Mouse (Mus musculus) 3134 (cell line): ENCODE measurements around the gene Cmss1.

Experiments used
- DNase-seq: peaks from one replicate; pipeline ENCODE4 v3.0.0-alpha.2; 2011; ENCODE audit warnings: low spot score; ENCODE audit not compliant: insufficient read length; ENCODE audit errors: extremely low read depth

Gene Cmss1

DNA sequence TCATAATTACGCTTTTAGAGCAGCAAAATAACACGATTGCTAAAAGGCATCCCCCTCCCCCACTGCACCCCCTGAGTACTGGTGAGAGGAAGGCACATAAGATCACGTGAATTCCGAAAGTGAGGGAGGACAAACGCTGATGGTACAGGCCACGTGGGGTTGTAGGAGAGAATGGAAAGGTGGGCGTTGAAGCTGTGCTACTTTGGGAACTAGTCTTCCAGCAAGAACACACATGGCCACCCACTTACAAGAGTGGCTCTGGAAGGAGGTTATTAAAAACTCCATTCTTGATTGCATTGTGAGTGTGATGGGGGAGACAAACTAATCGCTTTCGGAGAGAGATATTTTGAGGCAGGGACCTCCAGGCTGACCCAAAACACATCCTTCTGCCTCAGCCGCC lies 247.4 kb downstream of the Cmss1 start:
- DNase-seq = no peak

DNA sequence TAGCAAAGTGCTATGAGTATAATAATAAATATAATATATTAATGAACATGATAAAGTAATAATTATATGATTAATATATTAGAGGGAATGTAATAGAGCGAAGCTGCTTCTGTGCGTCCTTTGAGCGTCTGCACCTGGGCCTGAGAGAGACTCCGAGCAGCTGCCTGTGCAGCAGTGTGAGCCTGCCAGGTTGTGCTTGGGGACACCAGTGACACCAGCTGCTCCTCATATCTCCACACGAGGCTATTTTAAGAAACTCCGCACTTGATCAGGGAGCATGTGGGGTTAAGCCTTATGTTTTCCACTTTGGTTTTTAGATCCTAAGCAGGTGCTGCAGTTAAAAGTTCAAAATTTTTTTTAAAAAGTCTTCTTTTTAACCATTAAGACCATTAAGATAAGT lies 249.7 kb downstream of the Cmss1 start:
- DNase-seq = no peak

DNA sequence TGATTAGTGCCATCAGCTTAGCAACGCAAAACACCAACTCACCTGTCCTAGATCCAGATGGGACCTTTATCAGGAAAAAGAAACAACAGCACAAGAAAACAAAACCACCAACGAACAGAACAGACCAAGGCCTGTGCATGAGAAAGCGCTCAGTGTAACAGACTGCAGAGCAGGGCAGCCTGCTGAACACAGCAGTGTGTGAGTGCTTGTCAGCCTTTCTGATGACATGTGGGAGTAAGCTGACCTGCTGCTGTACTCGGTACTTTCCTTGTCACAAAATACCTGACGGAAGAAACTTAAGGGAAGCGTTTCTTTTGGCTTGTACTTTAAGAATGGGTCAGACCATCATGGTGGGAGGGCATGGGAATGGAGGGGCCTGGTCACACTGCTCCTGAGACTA lies 250.2 kb downstream of the Cmss1 start:
- DNase-seq = no peak

DNA sequence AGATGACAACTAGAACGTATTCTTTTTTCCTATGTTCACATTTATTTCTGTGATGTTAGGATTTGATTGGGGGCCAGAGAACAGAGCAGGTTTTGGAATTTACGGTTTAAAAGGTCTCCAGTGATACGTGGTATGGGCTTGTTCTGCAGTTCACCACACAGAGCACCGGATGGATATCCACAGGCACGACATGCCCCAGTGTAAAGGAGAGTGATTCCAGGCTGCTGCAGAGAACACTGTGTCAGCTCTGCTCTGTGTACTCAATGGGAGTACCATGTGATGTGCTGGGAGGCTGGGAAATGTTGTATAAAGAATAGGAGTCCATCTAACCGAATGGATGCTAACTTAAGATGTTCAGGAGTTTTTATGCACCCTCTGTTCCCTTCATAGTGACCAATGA lies 252.7 kb downstream of the Cmss1 start:
- no peak for DNase-seq

DNA sequence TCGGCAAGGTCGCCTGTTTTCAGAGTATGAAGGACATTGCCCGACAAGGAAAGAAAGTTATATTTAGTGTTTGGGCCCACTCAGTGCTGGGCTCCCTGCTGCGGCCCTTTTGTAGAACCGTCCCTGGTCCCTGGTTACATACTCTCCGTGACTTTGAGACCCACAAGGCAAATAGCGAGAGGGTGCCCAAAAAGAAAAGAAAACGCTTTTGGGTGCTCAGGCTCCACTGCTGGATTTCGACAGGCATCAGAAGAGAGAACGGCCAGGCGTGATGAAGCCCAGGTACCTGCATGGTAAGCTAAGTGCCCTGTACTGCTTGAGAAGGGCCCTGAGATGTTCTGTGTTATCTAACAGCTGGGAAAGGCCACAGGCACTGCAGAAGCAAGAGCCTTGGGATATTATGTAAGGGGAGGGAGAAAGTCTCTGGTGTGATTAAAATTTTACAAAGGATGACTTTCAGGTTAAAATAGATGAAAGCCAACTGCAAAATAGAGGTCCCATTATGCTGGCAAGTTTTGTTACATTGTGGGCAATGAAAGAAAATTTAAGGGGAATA lies 253.4 kb downstream of the Cmss1 start:
- no peak for DNase-seq

DNA sequence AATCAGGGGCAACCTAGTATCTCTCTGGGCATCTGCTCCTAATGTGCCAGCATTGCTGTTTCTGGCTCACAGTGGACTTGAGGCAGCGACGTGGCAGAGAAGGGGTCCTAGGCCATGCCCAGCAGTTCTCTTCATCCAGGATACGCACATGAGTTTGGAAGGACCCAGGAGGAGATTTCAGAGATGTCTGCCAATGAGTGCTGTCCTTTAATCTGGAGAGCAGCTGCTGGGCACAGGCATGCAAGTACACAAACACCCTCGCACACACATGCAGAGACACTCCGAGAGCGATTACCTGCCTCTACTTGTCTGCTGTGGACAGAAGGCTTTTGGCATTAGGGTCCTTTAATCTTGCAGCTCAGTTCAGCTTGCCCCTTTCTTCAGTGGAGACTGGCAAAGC lies 253.9 kb downstream of the Cmss1 start, which contains the start of gene Filip1l:
Gene Filip1l, plus strand, starts transcription at position 343 of the 400 bp plus-strand sequence.
- no peak for DNase-seq

DNA sequence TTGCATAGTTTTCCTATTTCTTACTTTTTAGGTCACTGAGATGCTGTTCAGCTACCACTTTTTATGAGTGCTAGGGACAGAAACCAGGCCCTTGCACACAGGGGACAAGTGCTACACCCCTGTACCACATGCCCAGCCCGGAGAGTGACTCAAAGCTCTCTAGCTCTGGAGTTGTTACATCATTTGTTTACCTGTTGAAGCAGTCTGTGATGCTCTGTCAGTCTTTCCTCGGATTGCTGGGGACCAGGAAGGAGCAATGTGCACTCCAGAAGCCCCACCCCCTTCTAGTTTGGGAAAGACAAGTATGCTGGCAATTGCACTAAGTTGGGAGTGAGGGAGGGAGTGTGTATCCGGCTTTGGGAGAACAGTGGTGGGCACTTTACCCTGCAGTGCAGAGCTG lies 257.0 kb downstream of the Cmss1 start:
- DNase-seq = no peak

DNA sequence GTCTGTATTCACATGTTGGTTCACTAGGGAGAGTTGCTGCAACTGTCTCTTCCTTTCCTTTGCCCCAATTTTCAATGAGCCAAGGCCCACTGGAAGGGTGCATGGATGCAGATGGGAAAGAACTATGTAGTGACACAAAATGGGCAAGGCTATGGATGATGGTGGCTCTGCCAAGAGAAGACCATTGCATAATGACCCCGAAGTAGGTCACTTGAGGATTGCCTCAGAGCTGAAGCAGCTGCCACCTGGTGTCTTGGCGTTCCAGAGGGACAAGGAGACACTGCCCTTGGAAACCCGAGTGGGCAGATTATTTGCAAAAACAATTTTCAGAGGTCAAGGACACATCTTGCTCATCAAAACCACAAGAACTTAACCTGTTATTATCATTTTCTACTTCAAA lies 257.6 kb downstream of the Cmss1 start:
- DNase-seq = no peak

DNA sequence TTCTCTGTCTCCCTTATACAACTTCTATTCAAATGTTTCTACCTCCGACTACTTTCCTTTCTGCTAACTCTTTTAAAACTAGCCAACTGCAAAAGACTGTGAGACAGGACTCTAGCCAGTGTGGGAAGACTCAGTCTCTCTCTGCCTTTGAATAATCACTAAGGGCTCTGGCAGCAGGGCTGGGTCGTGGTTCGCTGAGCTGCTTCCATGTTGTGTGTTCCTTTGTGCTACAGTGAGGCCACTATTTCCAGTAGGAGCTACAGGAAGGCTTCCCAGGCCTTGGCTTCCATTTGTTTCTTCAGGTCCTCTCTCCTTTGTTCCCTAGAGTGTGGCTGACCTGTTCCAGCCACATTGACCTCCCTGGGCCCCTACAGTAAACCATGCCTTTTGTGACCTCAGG lies 260.4 kb downstream of the Cmss1 start:
- no peak for DNase-seq

DNA sequence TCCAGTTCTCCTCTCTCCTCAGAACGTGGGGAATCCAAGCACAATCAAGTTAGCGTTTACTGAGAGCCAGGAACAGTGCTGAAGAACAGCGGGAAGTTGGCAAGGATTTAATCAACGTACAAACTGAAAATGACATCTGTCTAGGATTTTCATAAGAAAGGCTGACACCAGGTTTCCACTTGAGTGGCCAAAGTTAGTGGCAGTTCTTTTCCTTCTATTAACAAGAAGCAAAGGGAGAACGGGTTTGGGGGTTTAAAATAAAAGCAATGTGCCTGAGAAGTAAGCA lies 266.1 kb downstream of the Cmss1 start:
- no peak for DNase-seq

DNA sequence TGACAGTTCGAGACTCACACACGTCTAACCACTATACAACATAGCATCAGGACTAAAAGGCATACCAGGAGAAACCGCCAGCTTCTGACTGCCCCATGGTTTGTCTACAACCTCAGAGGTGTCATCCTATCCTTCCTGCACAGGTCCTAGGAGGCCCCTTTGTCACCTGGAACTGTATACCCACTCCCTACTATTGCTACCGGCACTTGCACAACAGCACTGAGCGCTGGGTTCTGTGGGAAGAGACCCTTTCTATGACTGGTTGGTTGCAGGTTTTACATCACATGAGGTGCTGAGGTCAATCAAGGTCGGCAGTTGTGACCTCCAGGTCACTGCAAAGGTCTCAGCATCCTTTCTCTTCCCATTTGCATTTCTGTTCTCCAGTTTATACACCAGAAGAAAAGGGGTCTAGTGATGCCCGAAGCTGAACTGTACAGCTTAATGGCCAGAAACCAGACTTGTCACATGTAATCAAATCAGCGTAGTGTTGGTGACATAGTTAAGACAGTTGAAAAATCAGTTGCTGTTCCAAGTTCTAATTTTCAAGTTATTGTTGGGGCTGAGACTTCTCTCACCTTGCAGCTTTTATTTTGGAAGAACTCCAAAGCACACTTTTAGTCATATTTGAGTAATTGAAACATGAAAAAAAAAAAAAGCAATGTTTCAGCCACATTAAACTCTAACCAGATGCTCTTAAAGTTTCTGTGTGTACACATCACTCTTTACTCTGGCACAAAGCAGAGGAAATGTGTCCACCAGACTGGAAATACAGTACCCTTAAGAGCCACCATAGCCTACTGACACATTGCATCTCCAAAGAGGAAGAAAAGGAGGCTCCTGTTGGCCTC lies 266.7 kb downstream of the Cmss1 start:
- DNase-seq = no peak

DNA sequence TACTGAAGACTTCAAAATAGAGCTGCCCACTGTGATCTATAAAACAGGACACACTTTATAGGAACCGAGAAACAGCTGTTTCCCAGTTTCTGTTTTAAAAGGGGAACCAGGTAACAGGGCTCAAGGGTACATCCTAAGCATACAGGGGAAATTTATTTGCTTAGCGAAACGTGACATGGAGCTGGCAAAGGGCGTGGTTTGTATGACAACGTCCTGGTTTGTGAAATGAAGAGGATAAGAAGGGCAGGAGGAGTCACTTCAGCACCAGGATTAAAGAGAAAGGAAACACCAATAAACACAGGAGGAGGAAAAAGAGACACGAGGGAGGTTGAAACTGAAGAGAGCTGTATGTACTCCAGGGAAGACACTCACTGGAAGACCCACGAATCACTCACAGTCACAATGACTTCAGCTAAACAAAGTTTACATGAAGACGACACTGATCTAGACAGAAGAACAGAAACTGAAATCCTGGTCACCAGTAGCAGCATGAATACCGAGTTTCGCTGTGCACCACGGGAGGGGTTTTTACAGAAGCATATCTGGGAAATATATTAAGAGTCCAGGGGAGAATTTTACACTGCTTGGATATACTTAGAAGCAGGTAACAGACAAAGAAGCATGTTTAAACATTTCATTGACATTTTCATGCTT lies 269.8 kb downstream of the Cmss1 start:
- DNase-seq = no peak

DNA sequence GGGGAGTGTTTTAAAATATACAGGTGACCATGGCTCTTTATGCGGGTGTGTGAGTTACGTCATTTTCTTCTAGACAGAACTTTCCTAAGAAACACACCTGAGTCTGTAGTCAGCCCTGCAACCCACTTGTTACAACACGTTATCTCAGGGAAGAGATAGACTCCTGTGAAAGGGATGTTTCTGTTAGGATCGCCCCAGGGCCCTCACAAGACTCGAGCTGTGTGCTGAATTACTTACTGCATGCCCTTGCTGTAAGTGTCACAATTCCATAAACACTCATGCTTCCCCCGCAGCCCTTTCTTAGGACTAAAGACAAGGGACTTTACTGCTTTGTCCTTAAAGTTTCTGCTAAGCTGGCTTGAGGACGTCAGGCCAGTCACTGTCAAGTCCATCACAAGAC lies 274.4 kb downstream of the Cmss1 start:
- DNase-seq = no peak

DNA sequence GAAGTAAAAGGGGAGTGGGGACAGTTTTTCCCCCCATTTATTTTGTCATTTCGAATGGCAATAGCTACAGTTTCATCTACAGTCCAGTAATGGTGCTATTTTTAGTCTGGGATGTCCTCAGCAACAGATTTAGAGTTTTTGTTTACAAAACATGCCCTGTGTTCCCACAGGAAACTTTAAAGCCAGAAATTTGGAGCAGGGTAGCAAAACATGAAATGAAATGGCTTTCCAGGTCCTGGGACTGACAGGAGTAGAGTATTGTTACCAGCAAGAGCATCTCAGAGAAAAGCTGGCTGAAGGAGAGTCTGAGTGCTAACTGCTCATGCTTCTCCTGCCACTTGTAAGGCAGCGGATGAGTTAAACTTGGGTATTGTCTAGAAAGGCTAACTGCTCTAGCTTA lies 276.6 kb downstream of the Cmss1 start:
- DNase-seq = no peak

DNA sequence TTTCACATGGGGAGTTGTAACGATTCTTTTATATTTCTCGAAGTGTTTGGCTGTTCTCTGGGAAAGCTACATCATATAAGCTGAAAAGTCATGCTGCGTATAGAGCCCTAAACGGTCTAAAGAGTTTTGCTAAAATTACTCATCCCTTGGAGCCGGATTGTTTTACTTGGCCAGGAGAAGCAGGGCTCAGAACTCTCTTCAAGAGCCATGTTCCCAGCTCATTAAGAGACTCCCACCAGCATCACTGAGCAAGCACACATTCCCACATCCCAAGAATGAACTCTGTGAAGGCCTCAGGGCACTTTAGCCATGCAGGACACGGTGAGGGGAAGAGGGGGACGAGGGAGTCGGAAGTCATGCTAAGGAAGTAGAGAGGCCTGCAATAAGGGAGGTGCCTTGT lies 277.6 kb downstream of the Cmss1 start:
- no peak for DNase-seq

DNA sequence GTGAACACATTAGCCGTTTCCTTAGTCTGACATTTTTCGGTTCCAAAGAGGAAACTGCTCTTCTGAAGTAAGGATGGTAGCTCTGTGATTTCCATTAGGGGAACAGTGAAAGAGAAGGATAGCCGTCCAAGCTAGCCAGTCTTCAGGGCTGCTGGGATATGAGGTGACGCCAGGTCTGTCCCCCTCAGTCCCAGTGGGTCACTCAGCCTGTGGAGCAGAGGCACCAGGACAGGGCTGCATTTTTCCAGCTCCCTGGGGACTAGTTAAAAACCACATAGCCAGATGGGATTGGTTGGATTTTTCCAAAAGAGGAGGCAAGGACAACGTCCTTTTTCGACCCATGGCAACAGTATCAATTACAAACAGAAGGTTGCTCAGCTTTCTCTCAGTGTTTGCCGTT lies 279.7 kb downstream of the Cmss1 start:
- no peak for DNase-seq

DNA sequence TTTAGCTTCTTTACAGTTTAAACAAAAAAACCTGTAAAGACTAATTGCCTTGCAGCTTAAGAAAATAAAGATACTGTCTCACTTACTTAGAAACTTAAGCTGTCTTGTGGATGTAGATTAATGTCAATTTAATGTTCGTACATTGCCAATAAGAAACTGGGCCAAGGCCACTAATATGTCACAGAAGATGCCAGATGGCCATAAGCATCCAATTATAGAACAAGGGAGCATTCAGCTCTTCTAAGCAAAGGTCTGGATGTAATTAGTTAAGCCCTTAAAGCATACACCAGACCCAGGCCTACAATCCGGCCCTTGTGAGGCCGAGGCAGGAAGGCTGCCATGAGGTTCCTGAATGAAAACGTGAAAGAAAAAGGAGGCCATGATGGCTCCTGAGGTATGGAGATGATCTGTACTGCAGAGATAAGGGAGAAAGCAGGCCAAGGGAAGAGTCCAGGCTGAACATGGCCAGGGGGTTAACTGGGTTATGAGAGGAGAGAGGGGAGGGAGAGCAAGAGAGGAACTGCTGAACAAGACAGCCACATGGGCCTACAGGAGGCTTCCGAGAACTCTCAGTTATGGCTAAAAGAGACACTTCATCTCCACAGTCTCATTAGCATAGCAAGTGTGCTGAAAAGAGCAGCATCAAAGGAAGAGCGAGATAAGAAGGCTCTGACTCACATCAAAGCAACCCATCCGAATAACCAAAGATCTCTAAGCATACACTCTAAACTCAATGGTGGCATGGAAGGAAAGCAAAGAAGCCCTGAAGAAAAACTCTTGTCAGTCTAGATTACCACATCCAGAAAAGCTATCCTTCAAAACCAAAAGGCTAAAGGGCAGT lies 287.2 kb downstream of the Cmss1 start:
- DNase-seq = no peak

DNA sequence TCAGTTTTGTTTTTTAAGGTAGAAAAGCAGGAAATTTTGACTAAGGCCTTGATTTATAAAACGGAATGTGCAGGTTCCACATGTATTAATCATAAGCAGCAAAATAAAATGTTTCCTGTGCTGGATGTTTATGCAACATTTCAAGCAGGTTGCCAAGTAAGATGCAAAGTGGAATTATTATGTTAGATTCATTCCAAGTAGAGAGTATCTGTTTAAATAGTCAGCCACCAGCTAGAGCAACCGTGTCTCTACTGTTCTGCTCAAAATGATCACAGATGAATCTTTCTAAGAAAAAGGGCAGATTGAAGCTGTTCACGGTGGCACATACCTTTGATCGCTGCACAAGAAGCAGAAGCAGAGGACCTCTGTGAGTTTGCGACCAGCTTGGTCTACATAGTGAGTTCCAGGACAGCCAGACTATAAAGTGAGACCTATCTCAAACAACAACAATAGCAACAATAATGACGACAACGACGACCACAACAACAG lies 288.0 kb downstream of the Cmss1 start:
- DNase-seq = no peak

DNA sequence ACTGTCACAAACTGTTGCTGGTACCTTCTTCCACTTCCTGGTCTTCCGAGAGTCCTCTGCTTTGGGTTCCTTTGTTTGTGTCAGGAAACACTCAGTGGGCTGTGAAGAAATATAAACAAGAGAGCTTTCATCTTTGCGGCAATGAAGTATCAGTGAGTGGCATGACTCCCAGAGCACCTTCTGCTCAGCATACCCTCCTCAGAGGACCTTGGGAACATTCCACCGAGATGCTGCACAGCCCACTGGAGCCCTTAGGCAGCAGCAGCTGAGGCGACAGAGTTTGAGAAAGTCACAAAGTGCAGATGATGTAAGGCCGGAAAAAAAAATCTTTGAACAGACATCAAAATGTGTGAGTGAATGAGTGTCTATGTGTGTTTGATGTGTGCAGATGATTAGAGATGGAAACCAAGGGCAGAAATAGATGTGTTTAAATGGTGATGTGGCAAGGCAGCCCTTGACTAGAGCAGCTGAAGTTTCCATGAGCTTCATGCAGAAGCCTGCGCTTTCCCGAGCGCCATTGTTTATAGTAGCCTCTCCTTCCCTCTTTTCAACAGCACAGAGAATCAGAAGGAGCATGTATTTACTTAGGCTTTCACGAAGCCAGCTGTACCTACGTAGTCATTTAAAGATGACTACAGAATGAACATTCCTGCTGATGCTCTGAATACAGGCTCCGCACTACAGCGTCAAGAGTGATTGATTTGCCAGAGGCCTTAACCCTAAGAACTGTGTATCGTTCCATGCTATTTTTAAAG lies 288.6 kb downstream of the Cmss1 start:
- DNase-seq = no peak

DNA sequence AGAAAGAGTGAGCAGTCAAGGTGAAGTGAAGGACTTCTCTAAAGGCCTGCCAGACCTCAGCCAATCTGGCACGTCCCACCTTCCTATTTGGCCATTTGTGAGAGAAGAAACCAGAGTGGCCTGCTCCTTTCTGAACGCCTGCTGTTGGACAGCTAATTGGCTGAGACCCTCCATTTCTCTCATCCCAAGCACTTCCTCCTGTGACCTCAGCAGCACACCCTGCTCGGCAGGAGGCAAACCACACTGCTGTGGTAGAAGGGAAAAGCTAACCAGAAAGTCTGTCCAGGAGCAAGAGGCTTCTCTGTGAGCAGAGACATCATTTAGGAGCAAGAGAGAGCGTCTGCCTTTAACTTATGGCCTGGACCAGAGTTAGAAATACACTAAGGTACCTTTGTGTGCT lies 289.5 kb downstream of the Cmss1 start:
- no peak for DNase-seq

DNA sequence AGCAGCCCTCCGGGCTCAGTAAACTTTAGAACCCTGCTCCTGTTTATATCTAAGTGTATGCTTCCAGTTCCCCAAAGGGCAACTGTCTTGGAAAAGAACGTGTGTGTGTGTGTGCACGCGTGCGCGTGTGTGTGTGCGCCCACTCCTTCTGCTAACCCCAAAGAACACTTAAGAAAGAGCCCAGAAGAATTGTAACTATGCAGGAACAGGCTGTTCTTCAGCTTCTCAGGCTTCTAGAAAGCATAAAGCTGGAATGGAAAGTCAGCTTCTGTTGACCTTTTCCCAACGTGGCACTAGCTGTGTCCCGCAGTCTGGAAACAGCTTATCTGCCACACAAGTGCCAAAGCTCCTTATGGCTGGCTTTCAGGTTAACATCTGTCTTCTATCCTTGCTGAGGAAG lies 291.6 kb downstream of the Cmss1 start:
- no peak for DNase-seq
